Mouse (Mus musculus): ENCODE measurements around the gene Padi4. TPM values are rescaled to one million over a fixed set of nuclear protein-coding genes. Genes with fewer than 3 reads are reported as not detected.

Gene Padi4
- polyA plus RNA-seq, 1 experiment from 2014 or later = 2.2 TPM

DNA sequence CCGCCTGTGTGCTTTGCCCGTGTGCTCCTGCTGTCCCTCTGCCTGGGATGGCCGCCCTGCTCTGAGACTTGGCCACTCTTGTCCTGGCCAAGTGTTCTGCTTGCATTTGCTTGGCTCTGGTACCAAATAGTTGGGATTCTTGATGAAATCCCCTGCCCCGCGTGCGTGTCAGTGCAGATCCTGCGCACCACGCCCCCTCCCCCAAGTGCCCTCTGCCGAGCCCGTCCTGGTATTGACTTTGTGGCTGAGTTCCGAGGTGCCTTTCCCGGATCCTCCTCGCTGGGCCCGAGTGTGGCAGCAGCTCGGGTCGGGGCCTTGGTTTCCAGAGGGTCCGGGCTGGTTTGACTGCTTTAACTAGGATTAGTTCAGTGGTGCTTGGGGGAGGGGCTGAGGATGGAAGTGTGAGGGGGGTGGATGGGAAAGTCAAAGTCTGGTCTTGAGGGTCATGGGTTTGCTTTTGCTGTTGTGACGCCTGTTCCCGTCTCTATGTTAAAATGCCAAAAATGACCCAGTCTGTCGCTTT, 52.0 kb downstream of the Padi4 start:
- 85% methylated on average over 20 of the region's 20 CpGs for WGBS
- H3K9me3 ChIP-seq (ENCODE audit: control insufficient read depth, low read length) = no peaks in the 10 kb centered on the region
- no peak overlapping the region for H3K4me3 ChIP-seq (ENCODE audit: low read depth, low read length)
- H3K4me2 ChIP-seq (ENCODE audit: low read length) = no peak overlapping the region
- DNase-seq (ENCODE audit: low spot score) = no peak
- H3K27me3 ChIP-seq (replicated peaks; ENCODE audit: control insufficient read depth, insufficient read depth, low read length) = no peaks in the 10 kb centered on the region
- H3K4me1 ChIP-seq (replicated peaks; ENCODE audit: control insufficient read depth, insufficient read depth, low read length) = no peaks in the 10 kb centered on the region
- peaks cover 66% of the 10 kb centered on the region for H3K36me3 ChIP-seq (ENCODE audit: control insufficient read depth, insufficient read depth, low read length)
- H3K27ac ChIP-seq (ENCODE audit: low read depth) = no peak overlapping the region
- ATAC-seq (replicated peaks; ENCODE audit: low FRiP score, low TSS enrichment, low read depth) = no peak
- no peak overlapping the region for H3K9ac ChIP-seq (ENCODE audit: low read length)

GRCm38 (mm10) chr4:140720091-140720490, 53.9 kb downstream of the Padi4 start:
- Histone ChIP-seq H3K27ac (ENCODE audit: low read depth) (no peak overlapping the region), H3K4me3 (ENCODE audit: low read depth, low read length) (no peak overlapping the region), H3K4me2 (ENCODE audit: low read length) (no peak overlapping the region), H3K4me1 (replicated peaks; ENCODE audit: control insufficient read depth, insufficient read depth, low read length) (no peaks in the 10 kb centered on the region), H3K27me3 (replicated peaks; ENCODE audit: control insufficient read depth, insufficient read depth, low read length) (no peaks in the 10 kb centered on the region), H3K9ac (ENCODE audit: low read length) (no peak overlapping the region), H3K9me3 (ENCODE audit: control insufficient read depth, low read length) (no peaks in the 10 kb centered on the region), H3K36me3 (ENCODE audit: control insufficient read depth, insufficient read depth, low read length) (peaks cover 85% of the 10 kb centered on the region)
- WGBS = 91% methylated on average over 5 of the region's 5 CpGs
- DNase-seq (ENCODE audit: low spot score) (no peak), ATAC-seq (replicated peaks; ENCODE audit: low FRiP score, low TSS enrichment, low read depth) (no peak)

DNA sequence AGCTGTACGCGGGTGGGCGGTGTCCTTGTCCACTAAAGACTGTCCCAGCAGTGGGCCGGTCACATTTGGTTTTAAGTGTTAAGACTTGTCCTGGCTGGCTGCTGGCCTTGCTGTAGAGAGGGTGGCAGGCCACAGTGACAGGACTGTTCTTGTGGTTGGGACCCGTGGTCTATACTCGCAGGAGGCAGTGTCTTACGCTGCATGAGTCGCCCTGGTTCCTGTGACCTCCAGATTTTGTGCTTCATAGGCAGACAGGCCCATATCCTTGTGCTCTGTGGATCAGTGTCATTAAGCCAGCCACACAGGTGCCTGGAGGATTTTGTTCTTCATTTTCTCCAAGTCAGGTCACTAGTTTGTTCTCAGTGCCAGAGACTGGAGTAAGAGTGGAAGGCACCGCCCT, 55.6 kb downstream of the Padi4 start:
- no peaks in the 10 kb centered on the region for H3K9me3 ChIP-seq (ENCODE audit: control insufficient read depth, low read length)
- H3K9ac ChIP-seq (ENCODE audit: low read length) = no peak overlapping the region
- H3K4me2 ChIP-seq (ENCODE audit: low read length) = no peak overlapping the region
- peaks cover 4% of the 10 kb centered on the region for H3K4me1 ChIP-seq (replicated peaks; ENCODE audit: control insufficient read depth, insufficient read depth, low read length)
- H3K4me3 ChIP-seq (ENCODE audit: low read depth, low read length) = no peak overlapping the region
- no peaks in the 10 kb centered on the region for H3K27me3 ChIP-seq (replicated peaks; ENCODE audit: control insufficient read depth, insufficient read depth, low read length)
- DNase-seq (ENCODE audit: low spot score) (no peak), ATAC-seq (replicated peaks; ENCODE audit: low FRiP score, low TSS enrichment, low read depth) (no peak)
- WGBS = 98% methylated on average over 9 of the region's 9 CpGs
- no peak overlapping the region for H3K27ac ChIP-seq (ENCODE audit: low read depth)
- peaks cover 90% of the 10 kb centered on the region for H3K36me3 ChIP-seq (ENCODE audit: control insufficient read depth, insufficient read depth, low read length)

DNA sequence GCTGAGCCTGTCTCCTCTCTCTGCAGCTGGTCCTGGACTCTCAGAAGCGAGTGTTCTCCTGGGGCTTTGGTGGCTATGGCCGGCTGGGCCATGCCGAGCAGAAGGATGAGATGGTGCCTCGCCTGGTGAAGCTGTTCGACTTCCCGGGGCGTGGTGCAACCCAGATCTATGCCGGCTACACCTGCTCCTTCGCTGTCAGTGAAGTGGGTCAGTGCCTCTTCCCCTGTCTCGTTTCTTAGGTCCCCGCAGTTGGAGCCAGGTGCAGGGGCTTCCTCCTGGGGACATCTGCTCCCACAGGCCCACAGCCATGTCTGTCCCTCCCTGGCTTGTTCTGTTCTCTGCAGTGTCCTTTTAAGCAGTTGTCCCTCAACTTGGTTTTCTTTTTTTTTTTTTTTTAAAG, 57.0 kb downstream of the Padi4 start:
- Histone ChIP-seq H3K27me3 (replicated peaks; ENCODE audit: control insufficient read depth, insufficient read depth, low read length) (no peaks in the 10 kb centered on the region), H3K4me2 (ENCODE audit: low read length) (no peak overlapping the region), H3K9ac (ENCODE audit: low read length) (no peak overlapping the region), H3K4me1 (replicated peaks; ENCODE audit: control insufficient read depth, insufficient read depth, low read length) (peaks cover 4% of the 10 kb centered on the region), H3K36me3 (ENCODE audit: control insufficient read depth, insufficient read depth, low read length) (peaks cover 94% of the 10 kb centered on the region), H3K27ac (ENCODE audit: low read depth) (no peak overlapping the region), H3K4me3 (ENCODE audit: low read depth, low read length) (no peak overlapping the region), H3K9me3 (ENCODE audit: control insufficient read depth, low read length) (no peaks in the 10 kb centered on the region)
- 91% methylated on average over 11 of the region's 11 CpGs for WGBS
- ATAC-seq (replicated peaks; ENCODE audit: low FRiP score, low TSS enrichment, low read depth) (no peak), DNase-seq (ENCODE audit: low spot score) (no peak)

- Histone ChIP-seq H3K4me2 (ENCODE audit: low read length) (no peak overlapping the region), H3K4me1 (replicated peaks; ENCODE audit: control insufficient read depth, insufficient read depth, low read length) (peaks cover 4% of the 10 kb centered on the region), H3K27ac (ENCODE audit: low read depth) (no peak overlapping the region), H3K27me3 (replicated peaks; ENCODE audit: control insufficient read depth, insufficient read depth, low read length) (no peaks in the 10 kb centered on the region), H3K9me3 (ENCODE audit: control insufficient read depth, low read length) (no peaks in the 10 kb centered on the region), H3K36me3 (ENCODE audit: control insufficient read depth, insufficient read depth, low read length) (peaks cover 94% of the 10 kb centered on the region), H3K9ac (ENCODE audit: low read length) (no peak overlapping the region), H3K4me3 (ENCODE audit: low read depth, low read length) (no peak overlapping the region)
- ATAC-seq (replicated peaks; ENCODE audit: low FRiP score, low TSS enrichment, low read depth) = no peak
- WGBS = 86% methylated on average over 5 of the region's 5 CpGs
- DNase-seq (ENCODE audit: low spot score) = no peak
Measured at GRCm38 (mm10) chr4:140714586-140714985, 59.5 kb downstream of the Padi4 start.

- peak overlapping the region; percentile 8; the same call in 1 of the 2 replicates for H3K27ac ChIP-seq (ENCODE audit: low read depth)
Measured at GRCm38 (mm10) chr4:140713480-140714365, 60.3 kb downstream of the Padi4 start.

DNA sequence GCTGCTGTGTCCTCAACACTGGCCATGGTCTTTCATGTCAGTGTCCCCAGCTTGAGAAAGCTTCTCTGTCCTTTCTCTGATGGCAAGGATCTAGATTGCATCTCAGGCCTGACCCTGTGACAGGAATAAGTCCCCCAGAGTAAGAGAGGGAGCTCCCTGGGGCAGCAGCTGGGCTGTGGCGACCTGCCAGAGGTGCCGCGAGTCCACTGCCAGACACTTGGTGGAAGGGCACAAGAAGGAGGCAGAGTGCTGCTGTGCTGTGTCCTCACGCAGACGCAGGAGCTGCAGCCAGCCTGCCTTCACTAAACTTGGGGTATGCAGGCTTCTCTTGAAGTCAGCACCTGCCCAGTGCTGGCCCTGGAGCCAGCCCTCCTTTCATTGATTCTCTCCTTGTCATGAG, 62.7 kb downstream of the Padi4 start:
- DNase-seq (ENCODE audit: low spot score) (no peak), ATAC-seq (replicated peaks; ENCODE audit: low FRiP score, low TSS enrichment, low read depth) (no peak)
- 80% methylated on average over 5 of the region's 5 CpGs for WGBS
- H3K36me3 ChIP-seq (ENCODE audit: control insufficient read depth, insufficient read depth, low read length) = peaks cover 89% of the 10 kb centered on the region
- no peak overlapping the region for H3K9ac ChIP-seq (ENCODE audit: low read length)
- H3K4me3 ChIP-seq (ENCODE audit: low read depth, low read length) = no peak overlapping the region
- H3K4me1 ChIP-seq (replicated peaks; ENCODE audit: control insufficient read depth, insufficient read depth, low read length) = peaks cover 10% of the 10 kb centered on the region
- no peaks in the 10 kb centered on the region for H3K9me3 ChIP-seq (ENCODE audit: control insufficient read depth, low read length)
- no peak overlapping the region for H3K27ac ChIP-seq (ENCODE audit: low read depth)
- H3K27me3 ChIP-seq (replicated peaks; ENCODE audit: control insufficient read depth, insufficient read depth, low read length) = no peaks in the 10 kb centered on the region
- H3K4me2 ChIP-seq (ENCODE audit: low read length) = no peak overlapping the region

More at GRCm38 (mm10) chr4:140713480-140714365, 60.3 kb downstream of the Padi4 start:
- ATAC-seq (replicated peaks; ENCODE audit: low FRiP score, low TSS enrichment, low read depth) (peak; percentile 74), DNase-seq (ENCODE audit: low spot score) (peak; percentile 95)
- peaks cover 4% of the 10 kb centered on the region for H3K4me1 ChIP-seq (replicated peaks; ENCODE audit: control insufficient read depth, insufficient read depth, low read length)
- H3K9me3 ChIP-seq (ENCODE audit: control insufficient read depth, low read length) = no peaks in the 10 kb centered on the region
- H3K9ac ChIP-seq (ENCODE audit: low read length) = no peak overlapping the region
- no peak overlapping the region for H3K4me3 ChIP-seq (ENCODE audit: low read depth, low read length)
- whole genome bisulfite sequencing = 41% methylated on average over 29 of the region's 29 CpGs
- H3K36me3 ChIP-seq (ENCODE audit: control insufficient read depth, insufficient read depth, low read length) = peaks cover 94% of the 10 kb centered on the region
- H3K27me3 ChIP-seq (replicated peaks; ENCODE audit: control insufficient read depth, insufficient read depth, low read length) = no peaks in the 10 kb centered on the region
- no peak overlapping the region for H3K4me2 ChIP-seq (ENCODE audit: low read length)

- Histone ChIP-seq H3K36me3 (ENCODE audit: control insufficient read depth, insufficient read depth, low read length) (peaks cover 89% of the 10 kb centered on the region), H3K9me3 (ENCODE audit: control insufficient read depth, low read length) (no peaks in the 10 kb centered on the region), H3K4me1 (replicated peaks; ENCODE audit: control insufficient read depth, insufficient read depth, low read length) (peaks cover 14% of the 10 kb centered on the region), H3K9ac (ENCODE audit: low read length) (no peak overlapping the region), H3K4me3 (ENCODE audit: low read depth, low read length) (no peak overlapping the region), H3K27ac (ENCODE audit: low read depth) (no peak overlapping the region), H3K27me3 (replicated peaks; ENCODE audit: control insufficient read depth, insufficient read depth, low read length) (no peaks in the 10 kb centered on the region), H3K4me2 (ENCODE audit: low read length) (no peak overlapping the region)
- WGBS = 81% methylated on average over 10 of the region's 10 CpGs
- ATAC-seq (replicated peaks; ENCODE audit: low FRiP score, low TSS enrichment, low read depth) (no peak), DNase-seq (ENCODE audit: low spot score) (no peak)
Measured at GRCm38 (mm10) chr4:140710781-140711180, 63.3 kb downstream of the Padi4 start.

- H3K36me3 ChIP-seq (ENCODE audit: control insufficient read depth, insufficient read depth, low read length) = peaks cover 83% of the 10 kb centered on the region
- peaks cover 20% of the 10 kb centered on the region for H3K4me1 ChIP-seq (replicated peaks; ENCODE audit: control insufficient read depth, insufficient read depth, low read length)
- H3K9ac ChIP-seq (ENCODE audit: low read length) = no peak overlapping the region
- no peak overlapping the region for H3K4me3 ChIP-seq (ENCODE audit: low read depth, low read length)
- H3K9me3 ChIP-seq (ENCODE audit: control insufficient read depth, low read length) = no peaks in the 10 kb centered on the region
- ATAC-seq (replicated peaks; ENCODE audit: low FRiP score, low TSS enrichment, low read depth) = no peak
- DNase-seq (ENCODE audit: low spot score) = no peak
- H3K4me2 ChIP-seq (ENCODE audit: low read length) = no peak overlapping the region
- H3K27ac ChIP-seq (ENCODE audit: low read depth) = no peak overlapping the region
- no peaks in the 10 kb centered on the region for H3K27me3 ChIP-seq (replicated peaks; ENCODE audit: control insufficient read depth, insufficient read depth, low read length)
- 82% methylated on average over 10 of the region's 10 CpGs for WGBS
Measured at GRCm38 (mm10) chr4:140709617-140710016, 64.4 kb downstream of the Padi4 start.
